Mouse (Mus musculus) erythroblast, embryonic 14.5 days (primary cell): ENCODE results near the gene Klhl41.

Experiments
- GATA1 ChIP-seq: IDR thresholded peaks from 2 replicates; pipeline ENCODE4 v1.6.1; 2012; ENCODE audit warnings: low read length, inconsistent platforms, mixed read lengths
- TAL1 ChIP-seq: IDR thresholded peaks from 3 replicates; pipeline ENCODE4 v1.6.1; 2012; ENCODE audit warnings: low read length, inconsistent platforms, mixed read lengths

DNA sequence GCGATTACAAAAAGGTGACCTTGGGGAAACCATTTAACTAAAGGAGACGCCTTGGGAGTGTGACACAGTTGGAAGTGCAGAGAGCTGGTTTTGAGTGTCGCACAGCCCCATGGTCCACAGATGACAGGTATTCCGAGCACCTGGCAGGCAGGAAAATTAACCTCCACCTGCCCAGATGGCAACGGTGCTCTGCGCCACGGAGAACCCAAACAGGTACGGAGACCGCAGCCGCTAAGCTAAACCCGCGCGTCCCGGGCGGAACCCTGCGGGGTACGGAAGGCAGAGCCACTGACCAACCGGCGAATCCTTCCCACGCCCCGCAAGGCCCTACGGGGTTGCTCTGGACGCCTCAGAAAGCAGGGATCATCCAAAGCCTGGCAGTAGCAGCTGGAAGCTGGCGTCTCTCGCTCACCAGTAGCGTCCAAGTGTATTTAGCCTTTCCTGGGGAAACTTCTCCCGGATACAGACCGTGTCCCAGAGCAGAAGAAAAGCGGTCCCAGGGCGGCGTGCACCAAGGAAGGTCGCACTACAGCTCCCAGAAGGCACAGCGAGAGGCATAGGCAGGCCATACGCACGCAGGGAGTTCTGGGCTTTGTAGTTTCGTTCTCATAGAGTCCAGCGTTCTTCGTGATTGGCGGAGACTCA lies 43.2 kb downstream of the Klhl41 start, which contains the start of gene Fastkd1:
- TF ChIP-seq GATA1 = no peak
- TF ChIP-seq TAL1 = no peak
